Mouse (Mus musculus): ENCODE measurements at regions not wholly inside any gene's neighbourhood (a gene's known extent, or its start where the extent isn't known, plus 50 kb on each side); places are given as distances from the start of the nearest gene placed in this dataset.

- DNase-seq = no peak
Observed at GRCm38 (mm10) chr3:47348451-47348850, 900.4 kb upstream of the Pabpc4l start.

DNA sequence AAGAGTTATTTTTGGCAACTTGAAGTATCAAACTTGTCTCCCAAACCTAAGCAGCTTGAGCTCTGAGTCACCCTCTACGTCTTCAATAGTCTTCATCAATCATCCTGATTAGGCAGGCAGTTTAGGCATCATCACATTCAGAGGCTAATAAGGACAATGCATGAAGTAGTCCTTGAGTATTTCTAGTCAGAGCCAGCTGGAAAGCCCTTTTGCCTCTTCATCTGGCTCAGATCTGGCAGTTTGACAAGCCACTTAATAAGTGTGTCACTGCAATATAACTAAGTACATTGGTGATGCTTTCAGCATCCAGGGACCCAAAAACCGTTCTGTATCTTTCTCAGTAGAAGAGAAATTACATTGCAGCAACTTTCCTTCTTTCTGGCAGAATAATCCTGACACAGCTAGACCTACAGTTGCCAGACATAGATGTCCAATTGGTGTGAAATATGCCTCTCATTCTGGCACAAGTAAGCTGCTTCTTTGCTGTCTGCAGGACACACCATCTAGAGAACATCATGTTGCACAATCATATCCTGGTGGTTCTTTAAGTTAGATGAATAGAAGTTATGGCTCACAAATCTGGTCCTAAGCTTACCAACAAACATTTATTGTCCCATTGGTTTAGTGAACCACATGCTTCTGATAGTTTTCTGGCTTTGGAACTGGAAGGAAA is 868.5 kb upstream of the Pabpc4l start:
- DNase-seq = no peak

GRCm38 (mm10) chr3:47281783-47282182 is 833.8 kb upstream of the Pabpc4l start:
- DNase-seq = no peak

DNA sequence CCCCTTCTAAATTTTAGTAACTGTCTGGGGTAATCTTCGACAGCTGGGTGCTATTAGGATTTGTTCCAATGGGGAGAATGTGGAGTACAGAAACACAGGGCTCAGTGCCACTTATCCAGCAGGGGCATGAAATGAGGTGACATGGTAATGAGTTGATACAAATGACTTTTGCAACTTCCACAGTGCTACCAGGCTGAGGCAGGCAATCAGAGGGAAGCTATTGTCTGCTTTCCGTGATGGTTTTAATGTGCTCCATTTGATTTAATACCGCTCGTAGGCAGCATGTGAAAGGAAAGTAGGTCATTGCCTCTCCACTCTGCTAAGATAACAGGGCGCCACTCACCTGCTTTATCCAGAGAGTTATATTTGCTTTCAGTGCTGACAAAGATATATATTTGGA is 832.3 kb upstream of the Pabpc4l start:
- peak; percentile 22 to 30 for DNase-seq

DNA sequence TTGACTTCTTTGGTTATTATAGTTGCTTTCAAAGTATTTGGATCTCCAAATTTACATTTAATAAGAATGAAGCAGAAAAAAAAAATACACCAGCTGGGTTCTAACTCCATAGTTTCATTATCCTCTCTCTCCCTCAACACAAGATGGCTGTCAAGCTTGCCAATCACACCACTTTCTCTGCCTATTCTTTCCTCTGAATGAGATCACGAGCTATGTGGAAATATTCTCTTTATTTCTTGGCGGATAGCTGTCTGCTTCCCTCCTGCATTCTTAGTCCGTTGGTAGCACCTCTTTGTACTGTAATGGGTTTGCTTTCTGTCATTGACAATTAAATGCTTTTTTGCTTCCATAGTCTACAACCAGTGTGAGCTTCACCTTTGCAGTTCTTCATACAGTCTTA is 793.0 kb upstream of the Pabpc4l start:
- DNase-seq = no peak

DNA sequence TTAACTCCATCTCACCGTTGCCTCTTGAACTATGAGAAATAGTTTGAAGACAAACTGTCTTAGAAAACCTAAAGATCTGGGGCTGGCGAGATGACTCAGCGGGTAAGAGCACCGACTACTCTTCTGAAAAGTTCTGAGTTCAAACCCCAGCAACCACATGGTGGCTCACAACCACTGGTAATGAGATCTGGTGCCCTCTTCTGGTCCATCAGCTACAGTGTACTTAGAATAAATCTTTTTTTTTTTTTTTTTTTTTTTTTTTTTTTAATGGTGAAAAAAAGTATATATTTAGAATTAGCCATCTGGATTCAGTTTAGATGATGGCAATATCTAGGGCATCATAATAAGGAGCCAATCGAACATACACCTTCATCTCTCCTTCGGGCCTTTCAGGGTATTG is 782.2 kb upstream of the Pabpc4l start:
- no peak for DNase-seq

DNA sequence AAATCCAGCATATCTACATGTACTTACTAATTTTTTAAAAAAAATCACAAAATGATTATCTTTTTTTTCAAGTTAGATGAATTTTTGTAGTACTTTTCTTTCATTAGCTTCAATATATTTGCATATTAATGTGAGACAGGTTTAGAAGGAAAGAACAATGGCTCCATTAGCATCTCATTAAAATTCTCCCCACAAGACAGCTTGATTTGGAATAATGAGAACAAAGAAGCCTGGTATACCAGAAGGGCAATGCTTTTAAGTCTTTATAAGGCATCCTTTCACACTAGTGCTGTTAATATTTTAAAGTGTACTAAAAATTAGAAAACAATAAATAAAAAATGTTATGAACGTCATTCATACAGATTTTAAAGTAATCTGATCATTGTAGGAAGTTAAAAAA is 770.6 kb upstream of the Pabpc4l start:
- DNase-seq = no peak

- no peak for DNase-seq
Observed at GRCm38 (mm10) chr3:47213141-47213540, 765.1 kb upstream of the Pabpc4l start.

GRCm38 (mm10) chr3:47197584-47197983 is 749.6 kb upstream of the Pabpc4l start:
- no peak for DNase-seq

DNA sequence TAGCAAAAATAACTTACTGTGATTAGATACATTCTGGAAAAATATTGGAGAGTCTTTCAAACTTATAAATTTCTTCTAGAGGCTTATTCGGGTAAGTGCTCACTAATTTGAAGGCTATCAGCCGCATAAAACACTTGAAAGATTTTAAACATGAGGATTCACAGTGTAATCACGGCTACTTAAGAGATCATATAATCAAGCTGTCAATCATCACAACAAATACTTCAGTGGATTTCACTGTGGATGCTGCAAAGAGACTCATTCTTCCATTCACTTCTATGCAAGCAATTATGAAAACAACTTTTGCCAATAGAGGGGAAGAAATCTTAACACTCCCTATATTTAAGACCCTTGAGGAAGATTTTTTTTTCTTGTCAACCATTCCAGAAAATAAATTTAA is 736.2 kb upstream of the Pabpc4l start:
- DNase-seq = no peak

DNA sequence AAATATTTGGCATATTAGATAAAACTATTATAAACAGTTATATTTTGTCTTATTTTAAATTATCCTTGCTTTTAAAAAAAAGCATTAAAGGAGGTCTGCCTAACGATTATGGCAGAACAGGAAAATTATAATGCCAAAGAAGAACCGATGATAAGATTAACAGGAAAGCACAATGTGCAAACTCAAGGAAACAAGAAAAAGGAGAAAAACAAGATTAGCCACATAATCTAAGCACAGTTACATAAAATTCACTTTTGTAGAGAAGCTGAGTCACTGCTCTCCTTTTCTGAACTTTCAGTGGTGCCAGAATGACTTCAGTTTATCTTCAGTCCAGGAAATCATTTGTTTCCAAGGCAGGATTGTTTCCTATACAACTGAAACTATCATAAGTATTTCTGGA is 734.7 kb upstream of the Pabpc4l start:
- no peak for DNase-seq

GRCm38 (mm10) chr3:47180377-47180776 is 732.4 kb upstream of the Pabpc4l start:
- no peak for DNase-seq

All from heart, adult 18-20 months (tissue).